Mouse (Mus musculus): ENCODE results near the gene Fbxo28.

DNA sequence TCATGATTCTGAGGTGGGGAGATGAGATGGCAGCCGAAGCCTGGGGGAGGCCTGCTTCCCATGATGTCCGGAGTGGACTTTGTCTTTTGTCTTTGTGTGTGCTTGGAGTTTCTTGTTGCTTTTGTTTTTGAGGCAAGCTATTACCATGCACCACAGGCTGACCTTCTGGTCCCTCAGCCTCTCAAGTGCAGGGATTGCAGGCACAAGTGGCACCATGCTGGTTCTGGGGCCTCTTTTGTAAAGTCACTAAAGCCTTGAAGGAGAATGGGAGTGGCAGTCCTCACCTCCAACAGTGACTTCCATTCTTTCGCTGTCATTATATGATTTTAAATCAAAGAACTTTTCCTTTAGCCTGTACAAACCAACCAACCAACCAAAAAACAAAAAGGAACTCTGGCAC is 44.2 kb downstream of the Fbxo28 start:
- TF ChIP-seq POLR2A (IDR thresholded peaks at IDR 0.05; ENCODE audit: insufficient read length, low read depth) (no peak), USF1 (IDR thresholded peaks at IDR 0.05; ENCODE audit: low read depth) (no peak), TCF12 (IDR thresholded peaks at IDR 0.05; ENCODE audit: insufficient read depth, poor library complexity, severe bottlenecking) (no peak)

All from myocyte (in vitro differentiated cells).